Mouse (Mus musculus): ENCODE data around the gene Tsku. TPM values are rescaled to one million over a fixed set of nuclear protein-coding genes. Genes with fewer than 3 reads are reported as not detected.

The Tsku gene
- total and polyA plus RNA-seq, 3 experiments, result 2.2 to 5.9 (median 2.5) TPM

GRCm38 (mm10) chr7:98321083-98321482 is 40.0 kb downstream of the Tsku start, which contains the start of gene Acer3:
Acer3 (minus strand) TSS chr7:98321208.
- peaks cover 1% of the 10 kb centered on the region; the same call in 1 of the 2 replicates for H3K4me1 ChIP-seq (ENCODE audit: control insufficient read depth, insufficient read depth, low read length)
- no peaks in the 10 kb centered on the region for H3K27me3 ChIP-seq (ENCODE audit: control insufficient read depth, insufficient read depth, low read length)
- H3K4me3 ChIP-seq, result no peak within 1 kb of the TSS
- H3K79me2 ChIP-seq (replicated peaks; ENCODE audit: control insufficient read depth, insufficient read depth, low read length), result no peaks in the 10 kb centered on the region
- H3K36me3 ChIP-seq (ENCODE audit: control insufficient read depth, insufficient read depth, low read length), result no peaks in the 10 kb centered on the region
- no peak within 1 kb of the TSS for H3K27ac ChIP-seq
- DNase-seq, result peak in 1 of 2 experiments; percentile 19
- 91% methylated on average over 2 of the region's 2 CpGs for WGBS
- TF ChIP-seq CTCF (IDR thresholded peaks at IDR 0.05) (no peak), POLR2A (IDR thresholded peaks at IDR 0.05; ENCODE audit: insufficient read depth, low read depth, low read length) (no peak)
- intact Hi-C loops (cut with DNase I), result no loop called here
- no peak within 1 kb of the TSS for H3K9ac ChIP-seq (ENCODE audit: low read depth, low read length)

GRCm38 (mm10) chr7:98320006-98320556 is 41.0 kb downstream of the Tsku start:
- Histone ChIP-seq H3K4me3 (no peak overlapping the region), H3K36me3 (ENCODE audit: control insufficient read depth, insufficient read depth, low read length) (no peaks in the 10 kb centered on the region), H3K4me1 (ENCODE audit: control insufficient read depth, insufficient read depth, low read length) (peaks cover 1% of the 10 kb centered on the region; the same call in 1 of the 2 replicates), H3K79me2 (replicated peaks; ENCODE audit: control insufficient read depth, insufficient read depth, low read length) (no peaks in the 10 kb centered on the region), H3K27me3 (ENCODE audit: control insufficient read depth, insufficient read depth, low read length) (no peaks in the 10 kb centered on the region), H3K27ac (no peak overlapping the region), H3K9ac (ENCODE audit: low read depth, low read length) (no peak overlapping the region)
- TF ChIP-seq EP300 (IDR thresholded peaks at IDR 0.05; ENCODE audit: insufficient read depth, low read depth, low read length), result no peak
- no peak for DNase-seq
- intact Hi-C loops (cut with DNase I), result no loop called here
- 88% methylated on average over 7 of the region's 7 CpGs for WGBS

- TF ChIP-seq EP300 (IDR thresholded peaks at IDR 0.05; ENCODE audit: insufficient read depth, low read depth, low read length), result no peak
- TF ChIP-seq CTCF (IDR thresholded peaks at IDR 0.05), result no peak
- no peak for TF ChIP-seq POLR2A (IDR thresholded peaks at IDR 0.05; ENCODE audit: insufficient read depth, low read depth, low read length)
- H3K36me3 ChIP-seq (ENCODE audit: control insufficient read depth, insufficient read depth, low read length), result no peaks in the 10 kb centered on the region
- H3K79me2 ChIP-seq (replicated peaks; ENCODE audit: control insufficient read depth, insufficient read depth, low read length), result no peaks in the 10 kb centered on the region
- no peak overlapping the region for H3K27ac ChIP-seq
- no peaks in the 10 kb centered on the region for H3K27me3 ChIP-seq (ENCODE audit: control insufficient read depth, insufficient read depth, low read length)
- no peak for DNase-seq
- no peak overlapping the region for H3K4me3 ChIP-seq
- 25% methylated on average over 2 of the region's 2 CpGs for WGBS
- H3K4me1 ChIP-seq (ENCODE audit: control insufficient read depth, insufficient read depth, low read length), result no peaks in the 10 kb centered on the region
- intact Hi-C loops (cut with DNase I), result no loop called here
- no peak overlapping the region for H3K9ac ChIP-seq (ENCODE audit: low read depth, low read length)
Observed at GRCm38 (mm10) chr7:98316568-98316967, 44.6 kb downstream of the Tsku start.

GRCm38 (mm10) chr7:98315087-98315486 is 46.0 kb downstream of the Tsku start:
- 81% methylated on average over 2 of the region's 2 CpGs for WGBS
- intact Hi-C loops (cut with DNase I), result no loop called here

GRCm38 (mm10) chr7:98312185-98312920 is 48.8 kb downstream of the Tsku start:
- WGBS, result 69% methylated on average over 4 of the region's 4 CpGs
- intact Hi-C loops (cut with DNase I), result no loop called here
- no peak overlapping the region for H3K27ac ChIP-seq
- no peak overlapping the region for H3K9ac ChIP-seq (ENCODE audit: low read depth, low read length)
- H3K4me3 ChIP-seq, result no peak overlapping the region
- TF ChIP-seq EP300 (IDR thresholded peaks at IDR 0.05; ENCODE audit: insufficient read depth, low read depth, low read length) (no peak), CTCF (IDR thresholded peaks at IDR 0.05) (no peak), POLR2A (IDR thresholded peaks at IDR 0.05; ENCODE audit: insufficient read depth, low read depth, low read length) (no peak)
- H3K4me1 ChIP-seq (ENCODE audit: control insufficient read depth, insufficient read depth, low read length), result no peaks in the 10 kb centered on the region; the same call in 1 of the 2 replicates
- DNase-seq, result no peak
- no peaks in the 10 kb centered on the region for H3K79me2 ChIP-seq (replicated peaks; ENCODE audit: control insufficient read depth, insufficient read depth, low read length)
- H3K27me3 ChIP-seq (ENCODE audit: control insufficient read depth, insufficient read depth, low read length), result no peaks in the 10 kb centered on the region
- H3K36me3 ChIP-seq (ENCODE audit: control insufficient read depth, insufficient read depth, low read length), result no peaks in the 10 kb centered on the region; the same call in 1 of the 2 replicates

More at GRCm38 (mm10) chr7:98315087-98315486, 46.0 kb downstream of the Tsku start:
- DNase-seq, result no peak
- Histone ChIP-seq H3K36me3 (ENCODE audit: control insufficient read depth, insufficient read depth, low read length) (no peaks in the 10 kb centered on the region), H3K79me2 (replicated peaks; ENCODE audit: control insufficient read depth, insufficient read depth, low read length) (no peaks in the 10 kb centered on the region), H3K27me3 (ENCODE audit: control insufficient read depth, insufficient read depth, low read length) (no peaks in the 10 kb centered on the region), H3K27ac (no peak overlapping the region), H3K9ac (ENCODE audit: low read depth, low read length) (no peak overlapping the region), H3K4me1 (ENCODE audit: control insufficient read depth, insufficient read depth, low read length) (no peaks in the 10 kb centered on the region), H3K4me3 (no peak overlapping the region)
- TF ChIP-seq POLR2A (IDR thresholded peaks at IDR 0.05; ENCODE audit: insufficient read depth, low read depth, low read length), result no peak
- 0 out of 2 replicates have a peak, but pooled peaks have one; percentile 2 for TF ChIP-seq CTCF (IDR thresholded peaks at IDR 0.05)
- TF ChIP-seq EP300 (IDR thresholded peaks at IDR 0.05; ENCODE audit: insufficient read depth, low read depth, low read length), result no peak

GRCm38 (mm10) chr7:98310266-98310665 is 50.9 kb downstream of the Tsku start:
- Histone ChIP-seq H3K9ac (ENCODE audit: low read depth, low read length) (no peak overlapping the region), H3K4me1 (ENCODE audit: control insufficient read depth, insufficient read depth, low read length) (no peaks in the 10 kb centered on the region; the same call in 1 of the 2 replicates), H3K79me2 (replicated peaks; ENCODE audit: control insufficient read depth, insufficient read depth, low read length) (0 out of 2 replicates have a peak, but pooled peaks cover 1% of the 10 kb centered on the region), H3K4me3 (no peak overlapping the region), H3K27me3 (ENCODE audit: control insufficient read depth, insufficient read depth, low read length) (no peaks in the 10 kb centered on the region), H3K27ac (no peak overlapping the region), H3K36me3 (ENCODE audit: control insufficient read depth, insufficient read depth, low read length) (no peaks in the 10 kb centered on the region; the same call in 1 of the 2 replicates)
- WGBS, result 71% methylated on average over 6 of the region's 6 CpGs
- intact Hi-C loops (cut with DNase I), result no loop called here
- TF ChIP-seq EP300 (IDR thresholded peaks at IDR 0.05; ENCODE audit: insufficient read depth, low read depth, low read length), result no peak
- no peak for TF ChIP-seq CTCF (IDR thresholded peaks at IDR 0.05)
- TF ChIP-seq POLR2A (IDR thresholded peaks at IDR 0.05; ENCODE audit: insufficient read depth, low read depth, low read length), result no peak
- DNase-seq, result no peak
